Mouse (Mus musculus) kidney, adult 2 months (tissue): ENCODE results near the gene Intu.

Experiments
- CTCF ChIP-seq: fragments of 200-500 bp; conservative IDR thresholded peaks from 2 replicates; pipeline ENCODE4 v1.5.1; 2011; ENCODE audit warnings: low read depth, mild to moderate bottlenecking, control low read depth, low read length, moderate library complexity, mixed read lengths; ENCODE audit not compliant: insufficient read depth, insufficient read length
- POLR2A ChIP-seq: fragments of 200-500 bp; IDR thresholded peaks from one replicate; pipeline ENCODE4 v1.6.1; 2011; ENCODE audit warnings: low read depth, low read length, control low read depth

DNA sequence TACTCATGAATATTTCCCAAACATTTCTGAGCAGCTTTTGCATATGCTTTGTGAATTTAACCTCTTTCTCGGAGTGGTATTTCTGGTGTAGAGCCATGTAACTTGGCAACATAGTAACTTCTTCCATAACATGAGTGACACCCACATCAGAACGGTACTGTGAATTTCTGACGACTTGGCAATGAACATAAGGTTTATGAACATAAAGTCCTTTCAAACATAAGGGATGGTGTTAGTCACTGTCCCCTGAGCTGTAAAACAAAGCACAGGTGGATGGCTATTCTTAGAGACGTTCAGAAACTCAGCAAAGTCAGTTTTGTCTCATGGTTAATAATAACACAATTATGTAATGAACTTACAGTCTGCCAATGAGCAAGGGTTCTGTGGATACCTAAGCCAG, 3.1 kb downstream of the Intu start:
- TF ChIP-seq POLR2A = no peak
- no peak for TF ChIP-seq CTCF
